Mouse (Mus musculus): Measurements from ENCODE around the gene Arhgap32. TPM values are rescaled to one million over a fixed set of nuclear protein-coding genes. Genes with fewer than 3 reads are reported as not detected.

Arhgap32 gene
- polyA plus RNA-seq, 1 experiment from 2014 or later, result 12.0 TPM

DNA sequence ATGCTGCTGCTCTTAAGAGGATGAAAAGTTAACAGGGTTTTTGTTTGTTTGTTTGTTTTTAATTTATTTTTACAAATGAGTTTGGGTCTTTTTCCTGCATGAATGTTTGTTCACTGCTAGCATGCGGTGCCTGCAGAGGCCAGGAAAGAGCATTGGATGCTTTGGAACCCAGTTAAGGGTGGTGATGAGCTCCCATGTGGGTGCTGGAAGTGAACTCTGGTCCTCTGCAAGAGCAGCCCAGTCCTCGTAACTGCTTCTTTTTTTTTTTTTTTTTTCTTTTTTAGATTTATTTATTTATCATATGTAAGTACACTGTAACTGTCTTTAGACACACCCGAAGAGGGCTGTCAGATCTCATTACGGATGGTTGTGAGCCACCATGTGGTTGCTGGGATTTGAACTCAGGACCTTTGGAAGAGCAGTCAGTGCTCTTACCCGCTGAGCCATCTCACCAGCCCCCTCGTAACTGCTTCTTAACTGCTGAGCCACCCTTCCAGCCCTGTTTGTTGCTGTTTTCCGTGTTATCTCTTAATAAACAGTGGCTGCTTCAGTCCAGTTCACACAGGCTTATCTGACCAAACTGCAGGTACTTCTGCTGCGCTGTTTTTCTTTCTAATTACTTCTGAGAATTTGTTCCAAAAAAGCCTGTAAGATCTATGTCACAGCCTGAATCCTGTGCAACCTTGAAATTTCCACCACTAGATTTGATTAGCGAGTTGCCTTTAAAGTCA is 17.3 kb upstream of the Arhgap32 start:
- Histone ChIP-seq H3K4me3 (replicated peaks; ENCODE audit: low read length) (no peak overlapping the region), H3K27me3 (replicated peaks; ENCODE audit: control insufficient read depth, insufficient read depth, low read length) (no peaks in the 10 kb centered on the region), H3K36me3 (ENCODE audit: control insufficient read depth, insufficient read depth) (no peaks in the 10 kb centered on the region), H3K4me2 (ENCODE audit: low read length) (no peak overlapping the region), H3K4me1 (replicated peaks; ENCODE audit: control insufficient read depth, insufficient read depth, low read length) (0 out of 2 replicates have a peak, but pooled peaks cover 4% of the 10 kb centered on the region), H3K9ac (replicated peaks; ENCODE audit: low read depth, low read length) (no peak overlapping the region), H3K9me3 (ENCODE audit: control insufficient read depth, low read length) (no peaks in the 10 kb centered on the region), H3K27ac (ENCODE audit: low read length) (no peak overlapping the region)
- 95% methylated on average over 9 of the region's 9 CpGs for WGBS
- no peak for ATAC-seq

DNA sequence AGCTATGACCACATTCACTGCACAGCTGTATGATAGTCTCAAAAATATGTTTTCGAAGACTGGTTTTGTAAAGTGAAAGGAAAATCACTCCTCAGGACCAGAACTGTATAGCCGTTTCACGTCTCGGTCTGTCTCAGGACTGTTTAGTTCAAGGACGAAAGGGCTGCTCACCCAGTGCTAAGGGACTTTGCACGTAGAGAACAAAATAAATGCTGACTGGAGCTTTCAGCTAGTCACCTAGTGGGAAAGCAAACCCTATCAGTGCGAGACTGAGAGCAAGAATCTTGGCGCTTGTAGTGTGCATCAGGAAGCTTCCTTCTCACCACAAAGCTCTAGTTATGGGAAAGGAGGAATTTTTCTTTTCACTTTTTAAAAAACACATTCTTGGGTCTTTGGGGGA is 15.4 kb upstream of the Arhgap32 start:
- Histone ChIP-seq H3K4me3 (replicated peaks; ENCODE audit: low read length) (no peak overlapping the region), H3K9me3 (ENCODE audit: control insufficient read depth, low read length) (no peaks in the 10 kb centered on the region), H3K27me3 (replicated peaks; ENCODE audit: control insufficient read depth, insufficient read depth, low read length) (no peaks in the 10 kb centered on the region), H3K9ac (replicated peaks; ENCODE audit: low read depth, low read length) (no peak overlapping the region), H3K4me1 (replicated peaks; ENCODE audit: control insufficient read depth, insufficient read depth, low read length) (0 out of 2 replicates have a peak, but pooled peaks cover 2% of the 10 kb centered on the region), H3K36me3 (ENCODE audit: control insufficient read depth, insufficient read depth) (no peaks in the 10 kb centered on the region), H3K4me2 (ENCODE audit: low read length) (no peak overlapping the region), H3K27ac (ENCODE audit: low read length) (no peak overlapping the region)
- WGBS, result 88% methylated on average over 8 of the region's 8 CpGs
- no peak for ATAC-seq

- Histone ChIP-seq H3K4me2 (ENCODE audit: low read length) (no peak overlapping the region), H3K27ac (ENCODE audit: low read length) (no peak overlapping the region), H3K9me3 (ENCODE audit: control insufficient read depth, low read length) (no peaks in the 10 kb centered on the region), H3K36me3 (ENCODE audit: control insufficient read depth, insufficient read depth) (no peaks in the 10 kb centered on the region), H3K27me3 (replicated peaks; ENCODE audit: control insufficient read depth, insufficient read depth, low read length) (no peaks in the 10 kb centered on the region), H3K9ac (replicated peaks; ENCODE audit: low read depth, low read length) (no peak overlapping the region), H3K4me1 (replicated peaks; ENCODE audit: control insufficient read depth, insufficient read depth, low read length) (no peaks in the 10 kb centered on the region), H3K4me3 (replicated peaks; ENCODE audit: low read length) (no peak overlapping the region)
- 71% methylated on average over 2 of the region's 2 CpGs for WGBS
- no peak for ATAC-seq
Observed at GRCm38 (mm10) chr9:32101488-32101887, 14.4 kb upstream of the Arhgap32 start.

- H3K4me3 ChIP-seq (replicated peaks; ENCODE audit: low read length), result no peak overlapping the region
- 83% methylated on average over 8 of the region's 8 CpGs for WGBS
- H3K4me1 ChIP-seq (replicated peaks; ENCODE audit: control insufficient read depth, insufficient read depth, low read length), result no peaks in the 10 kb centered on the region
- H3K9me3 ChIP-seq (ENCODE audit: control insufficient read depth, low read length), result no peaks in the 10 kb centered on the region
- H3K27me3 ChIP-seq (replicated peaks; ENCODE audit: control insufficient read depth, insufficient read depth, low read length), result no peaks in the 10 kb centered on the region
- no peak for ATAC-seq
- no peak overlapping the region for H3K27ac ChIP-seq (ENCODE audit: low read length)
- no peaks in the 10 kb centered on the region for H3K36me3 ChIP-seq (ENCODE audit: control insufficient read depth, insufficient read depth)
- no peak overlapping the region for H3K4me2 ChIP-seq (ENCODE audit: low read length)
- no peak overlapping the region for H3K9ac ChIP-seq (replicated peaks; ENCODE audit: low read depth, low read length)
Observed at GRCm38 (mm10) chr9:32104670-32105069, 11.3 kb upstream of the Arhgap32 start.

GRCm38 (mm10) chr9:32110376-32110775 is 5.6 kb upstream of the Arhgap32 start:
- Histone ChIP-seq H3K36me3 (ENCODE audit: control insufficient read depth, insufficient read depth) (no peaks in the 10 kb centered on the region), H3K9me3 (ENCODE audit: control insufficient read depth, low read length) (no peaks in the 10 kb centered on the region), H3K27ac (ENCODE audit: low read length) (no peak overlapping the region), H3K4me2 (ENCODE audit: low read length) (no peak overlapping the region), H3K9ac (replicated peaks; ENCODE audit: low read depth, low read length) (no peak overlapping the region), H3K4me3 (replicated peaks; ENCODE audit: low read length) (no peak overlapping the region), H3K4me1 (replicated peaks; ENCODE audit: control insufficient read depth, insufficient read depth, low read length) (no peaks in the 10 kb centered on the region), H3K27me3 (replicated peaks; ENCODE audit: control insufficient read depth, insufficient read depth, low read length) (no peaks in the 10 kb centered on the region)
- no peak for ATAC-seq
- WGBS, result 90% methylated on average over 2 of the region's 2 CpGs

- Histone ChIP-seq H3K27ac (ENCODE audit: low read length) (no peak overlapping the region), H3K4me3 (replicated peaks; ENCODE audit: low read length) (no peak overlapping the region), H3K36me3 (ENCODE audit: control insufficient read depth, insufficient read depth) (no peaks in the 10 kb centered on the region), H3K4me1 (replicated peaks; ENCODE audit: control insufficient read depth, insufficient read depth, low read length) (no peaks in the 10 kb centered on the region), H3K9ac (replicated peaks; ENCODE audit: low read depth, low read length) (no peak overlapping the region), H3K4me2 (ENCODE audit: low read length) (no peak overlapping the region), H3K9me3 (ENCODE audit: control insufficient read depth, low read length) (no peaks in the 10 kb centered on the region), H3K27me3 (replicated peaks; ENCODE audit: control insufficient read depth, insufficient read depth, low read length) (no peaks in the 10 kb centered on the region)
- 92% methylated on average over 5 of the region's 5 CpGs for WGBS
- ATAC-seq, result no peak
Observed at GRCm38 (mm10) chr9:32116272-32116671, 336 bp downstream of the Arhgap32 start.

- Histone ChIP-seq H3K9me3 (ENCODE audit: control insufficient read depth, low read length) (no peaks in the 10 kb centered on the region), H3K4me2 (ENCODE audit: low read length) (no peak overlapping the region), H3K36me3 (ENCODE audit: control insufficient read depth, insufficient read depth) (no peaks in the 10 kb centered on the region), H3K27me3 (replicated peaks; ENCODE audit: control insufficient read depth, insufficient read depth, low read length) (no peaks in the 10 kb centered on the region), H3K4me1 (replicated peaks; ENCODE audit: control insufficient read depth, insufficient read depth, low read length) (no peaks in the 10 kb centered on the region), H3K4me3 (replicated peaks; ENCODE audit: low read length) (no peak overlapping the region), H3K9ac (replicated peaks; ENCODE audit: low read depth, low read length) (no peak overlapping the region), H3K27ac (ENCODE audit: low read length) (no peak overlapping the region)
- ATAC-seq, result no peak
- 70% methylated on average over 4 of the region's 4 CpGs for whole genome bisulfite sequencing
Observed at GRCm38 (mm10) chr9:32117876-32118275, 1.9 kb downstream of the Arhgap32 start.

GRCm38 (mm10) chr9:32118433-32118832 is 2.5 kb downstream of the Arhgap32 start:
- Histone ChIP-seq H3K9me3 (ENCODE audit: control insufficient read depth, low read length) (no peaks in the 10 kb centered on the region), H3K36me3 (ENCODE audit: control insufficient read depth, insufficient read depth) (no peaks in the 10 kb centered on the region), H3K4me1 (replicated peaks; ENCODE audit: control insufficient read depth, insufficient read depth, low read length) (no peaks in the 10 kb centered on the region), H3K27me3 (replicated peaks; ENCODE audit: control insufficient read depth, insufficient read depth, low read length) (no peaks in the 10 kb centered on the region), H3K4me2 (ENCODE audit: low read length) (no peak overlapping the region), H3K27ac (ENCODE audit: low read length) (no peak overlapping the region), H3K4me3 (replicated peaks; ENCODE audit: low read length) (no peak overlapping the region), H3K9ac (replicated peaks; ENCODE audit: low read depth, low read length) (no peak overlapping the region)
- no peak for ATAC-seq

DNA sequence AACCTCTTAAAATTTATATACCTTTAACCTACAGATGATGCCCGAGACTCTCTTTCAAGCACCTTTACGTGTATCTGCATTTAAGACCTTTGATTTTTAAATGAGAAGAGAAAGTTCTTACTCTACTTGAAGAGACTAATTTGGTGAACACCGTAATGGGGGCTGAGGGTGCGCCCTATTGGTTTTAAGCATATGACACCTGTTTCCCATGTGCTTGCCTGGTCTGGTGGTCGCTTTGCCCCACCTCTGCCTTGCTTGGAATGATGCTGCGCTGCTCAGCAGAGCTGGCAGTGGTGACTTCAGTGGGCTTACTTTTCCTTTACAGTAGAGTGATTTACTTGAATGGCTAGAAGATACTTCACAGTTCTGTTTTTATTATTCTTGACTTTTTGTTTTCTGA is 3.6 kb downstream of the Arhgap32 start:
- H3K9me3 ChIP-seq (ENCODE audit: control insufficient read depth, low read length), result no peaks in the 10 kb centered on the region
- no peak overlapping the region for H3K4me2 ChIP-seq (ENCODE audit: low read length)
- 98% methylated on average over 6 of the region's 6 CpGs for WGBS
- no peak overlapping the region for H3K27ac ChIP-seq (ENCODE audit: low read length)
- H3K9ac ChIP-seq (replicated peaks; ENCODE audit: low read depth, low read length), result no peak overlapping the region
- no peak overlapping the region for H3K4me3 ChIP-seq (replicated peaks; ENCODE audit: low read length)
- no peaks in the 10 kb centered on the region for H3K4me1 ChIP-seq (replicated peaks; ENCODE audit: control insufficient read depth, insufficient read depth, low read length)
- no peaks in the 10 kb centered on the region for H3K27me3 ChIP-seq (replicated peaks; ENCODE audit: control insufficient read depth, insufficient read depth, low read length)
- H3K36me3 ChIP-seq (ENCODE audit: control insufficient read depth, insufficient read depth), result no peaks in the 10 kb centered on the region
- no peak for ATAC-seq

GRCm38 (mm10) chr9:32120162-32120561 is 4.2 kb downstream of the Arhgap32 start:
- H3K9ac ChIP-seq (replicated peaks; ENCODE audit: low read depth, low read length), result no peak overlapping the region
- H3K9me3 ChIP-seq (ENCODE audit: control insufficient read depth, low read length), result no peaks in the 10 kb centered on the region
- no peak for ATAC-seq
- no peaks in the 10 kb centered on the region for H3K36me3 ChIP-seq (ENCODE audit: control insufficient read depth, insufficient read depth)
- H3K4me1 ChIP-seq (replicated peaks; ENCODE audit: control insufficient read depth, insufficient read depth, low read length), result no peaks in the 10 kb centered on the region
- H3K4me2 ChIP-seq (ENCODE audit: low read length), result no peak overlapping the region
- WGBS, result 85% methylated on average over 1 of the region's 1 CpGs
- H3K4me3 ChIP-seq (replicated peaks; ENCODE audit: low read length), result no peak overlapping the region
- H3K27ac ChIP-seq (ENCODE audit: low read length), result no peak overlapping the region
- H3K27me3 ChIP-seq (replicated peaks; ENCODE audit: control insufficient read depth, insufficient read depth, low read length), result no peaks in the 10 kb centered on the region
